Mouse (Mus musculus) G1E (cell line): ENCODE data around the gene Ssmem1.

Experiments
- CTCF ChIP-seq: IDR thresholded peaks from 2 replicates; pipeline ENCODE4 v1.5.1; 2012; ENCODE audit warnings: low read depth, low read length, inconsistent platforms, mixed read lengths
- TAL1 ChIP-seq: conservative IDR thresholded peaks from 2 replicates; pipeline ENCODE4 v1.6.1; 2012; ENCODE audit warnings: low read depth, low read length, inconsistent platforms, mixed read lengths

GRCm38 (mm10) chr6:30547656-30548306 lies 38.1 kb downstream of the Ssmem1 start:
- TF ChIP-seq CTCF (no peak), TAL1 (no peak)
